Mouse (Mus musculus): ENCODE data around the gene Dock6. TPM values are rescaled to one million over a fixed set of nuclear protein-coding genes. Genes with fewer than 3 reads are reported as not detected.
"Not testable (repeated sequence)": the region's sequence is repeated elsewhere in the genome, so short reads cannot be mapped to it uniquely, and the experiment has no call there.

Gene Dock6
- polyA plus RNA-seq, 1 experiment = 42.3 TPM

- Histone ChIP-seq H3K4me3 (ENCODE audit: insufficient read depth, low read length) (no peak overlapping the region), H3K27ac (ENCODE audit: insufficient read depth, low read length) (no peak overlapping the region)
- TF ChIP-seq POLR2A (IDR thresholded peaks at IDR 0.05; ENCODE audit: extremely low read depth, insufficient read depth, low read length) (no peak), CTCF (IDR thresholded peaks at IDR 0.05; ENCODE audit: extremely low read depth, insufficient read depth, low read length) (no peak)
Measured at GRCm38 (mm10) chr9:21801591-21801990, 50.8 kb downstream of the Dock6 start.

DNA sequence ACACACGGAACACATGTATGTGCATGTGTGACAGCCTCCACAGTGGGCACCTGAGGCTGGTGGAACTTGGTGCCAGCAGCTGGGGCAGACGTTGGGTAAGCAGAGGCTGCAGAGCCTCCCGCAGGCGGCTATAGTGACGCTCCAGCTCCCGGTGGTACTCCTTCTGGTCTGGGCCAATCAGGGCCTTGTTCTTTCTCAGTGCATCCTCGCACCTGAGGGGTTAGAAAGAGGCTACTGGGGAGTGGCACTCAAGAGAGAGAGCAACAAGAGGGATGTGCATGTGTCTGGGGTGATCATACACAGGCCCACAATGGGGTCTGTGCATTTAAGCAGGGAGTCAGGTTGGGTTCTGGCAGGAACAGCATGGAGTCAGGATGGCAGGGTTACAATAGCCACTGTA lies 51.3 kb downstream of the Dock6 start:
- Histone ChIP-seq H3K4me3 (ENCODE audit: insufficient read depth, low read length) (no peak overlapping the region), H3K4me1 (ENCODE audit: control insufficient read depth, insufficient read depth, low read length) (peaks cover 3% of the 10 kb centered on the region), H3K27ac (ENCODE audit: insufficient read depth, low read length) (no peak overlapping the region)
- TF ChIP-seq POLR2A (IDR thresholded peaks at IDR 0.05; ENCODE audit: extremely low read depth, insufficient read depth, low read length) (no peak), CTCF (IDR thresholded peaks at IDR 0.05; ENCODE audit: extremely low read depth, insufficient read depth, low read length) (no peak)

More at GRCm38 (mm10) chr9:21801591-21801990, 50.8 kb downstream of the Dock6 start:
- peaks cover 5% of the 10 kb centered on the region for H3K4me1 ChIP-seq (ENCODE audit: control insufficient read depth, insufficient read depth, low read length)

DNA sequence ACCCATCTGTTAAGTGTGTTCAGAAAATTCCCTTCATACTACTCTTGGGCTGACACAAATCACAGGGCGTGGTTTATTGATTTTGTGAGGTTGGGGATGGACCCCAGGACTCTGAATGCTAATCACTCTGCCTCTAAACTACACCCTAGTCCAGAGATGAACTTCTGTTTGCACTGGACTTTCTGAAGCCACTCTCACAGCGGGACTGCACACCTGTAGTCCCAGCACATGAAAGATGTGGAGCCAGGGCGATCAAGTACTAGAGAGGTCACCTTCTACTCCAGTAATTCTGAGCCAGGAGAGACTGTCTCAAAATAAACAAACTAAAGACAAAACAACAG lies 53.5 kb downstream of the Dock6 start:
- Histone ChIP-seq H3K4me3 (ENCODE audit: insufficient read depth, low read length) (peak overlapping the region; percentile 68; the same call in 1 of the 2 replicates), H3K27ac (ENCODE audit: insufficient read depth, low read length) (no peak overlapping the region), H3K4me1 (ENCODE audit: control insufficient read depth, insufficient read depth, low read length) (no peaks in the 10 kb centered on the region)
- TF ChIP-seq CTCF (IDR thresholded peaks at IDR 0.05; ENCODE audit: extremely low read depth, insufficient read depth, low read length) (no peak), POLR2A (IDR thresholded peaks at IDR 0.05; ENCODE audit: extremely low read depth, insufficient read depth, low read length) (no peak)

GRCm38 (mm10) chr9:21798345-21799009 lies 54.0 kb downstream of the Dock6 start, which contains the start of gene Kank2:
Kank2 (minus strand) TSS chr9:21798744.
- peak within 1 kb of the TSS; percentile 92 for H3K27ac ChIP-seq (ENCODE audit: insufficient read depth, low read length)
- TF ChIP-seq POLR2A (IDR thresholded peaks at IDR 0.05; ENCODE audit: extremely low read depth, insufficient read depth, low read length) (no peak), CTCF (IDR thresholded peaks at IDR 0.05; ENCODE audit: extremely low read depth, insufficient read depth, low read length) (no peak)
- peak within 1 kb of the TSS; percentile 68 for H3K4me3 ChIP-seq (ENCODE audit: insufficient read depth, low read length)
- no peaks in the 10 kb centered on the region for H3K4me1 ChIP-seq (ENCODE audit: control insufficient read depth, insufficient read depth, low read length)

- H3K4me3 ChIP-seq (ENCODE audit: insufficient read depth, low read length) = peak overlapping the region; percentile 68
- TF ChIP-seq POLR2A (IDR thresholded peaks at IDR 0.05; ENCODE audit: extremely low read depth, insufficient read depth, low read length) (no peak), CTCF (IDR thresholded peaks at IDR 0.05; ENCODE audit: extremely low read depth, insufficient read depth, low read length) (no peak)
- no peaks in the 10 kb centered on the region for H3K4me1 ChIP-seq (ENCODE audit: control insufficient read depth, insufficient read depth, low read length)
- peak overlapping the region; percentile 43; the same call in 1 of the 2 replicates for H3K27ac ChIP-seq (ENCODE audit: insufficient read depth, low read length)
Measured at GRCm38 (mm10) chr9:21797921-21798344, 54.5 kb downstream of the Dock6 start.

GRCm38 (mm10) chr9:21796919-21797318 lies 55.5 kb downstream of the Dock6 start:
- Histone ChIP-seq H3K4me1 (ENCODE audit: control insufficient read depth, insufficient read depth, low read length) (no peaks in the 10 kb centered on the region), H3K27ac (ENCODE audit: insufficient read depth, low read length) (no peak overlapping the region), H3K4me3 (ENCODE audit: insufficient read depth, low read length) (no peak overlapping the region)
- TF ChIP-seq CTCF (IDR thresholded peaks at IDR 0.05; ENCODE audit: extremely low read depth, insufficient read depth, low read length) (no peak), POLR2A (IDR thresholded peaks at IDR 0.05; ENCODE audit: extremely low read depth, insufficient read depth, low read length) (no peak)

- peak overlapping the region; percentile 41; the same call in 1 of the 2 replicates for H3K27ac ChIP-seq (ENCODE audit: insufficient read depth, low read length)
- no peak for TF ChIP-seq CTCF (IDR thresholded peaks at IDR 0.05; ENCODE audit: extremely low read depth, insufficient read depth, low read length)
- TF ChIP-seq POLR2A (IDR thresholded peaks at IDR 0.05; ENCODE audit: extremely low read depth, insufficient read depth, low read length) = no peak
- no peak overlapping the region for H3K4me3 ChIP-seq (ENCODE audit: insufficient read depth, low read length)
- H3K4me1 ChIP-seq (ENCODE audit: control insufficient read depth, insufficient read depth, low read length) = no peaks in the 10 kb centered on the region
Measured at GRCm38 (mm10) chr9:21796259-21796658, 56.2 kb downstream of the Dock6 start.

DNA sequence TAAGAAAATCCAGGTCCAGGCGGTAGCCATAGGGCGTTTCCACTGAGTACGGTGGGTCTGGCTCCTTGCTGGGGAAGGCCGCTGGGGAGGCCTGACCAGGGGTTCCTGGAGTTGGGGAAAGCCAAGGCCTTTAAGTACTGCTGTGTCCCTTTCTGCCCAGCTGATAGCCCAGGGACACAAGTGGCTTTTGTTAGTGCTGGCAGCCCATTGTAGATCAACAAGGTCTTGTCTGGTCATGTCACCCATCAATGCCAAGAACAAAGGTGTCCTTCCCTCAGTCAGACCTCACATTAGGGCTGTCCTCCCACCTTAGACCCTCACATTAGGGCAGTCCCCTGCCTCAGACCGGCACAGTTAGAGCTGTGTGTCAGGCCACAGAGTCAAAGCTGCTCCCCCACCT lies 56.9 kb downstream of the Dock6 start:
- no peak overlapping the region for H3K4me3 ChIP-seq (ENCODE audit: insufficient read depth, low read length)
- no peak overlapping the region for H3K27ac ChIP-seq (ENCODE audit: insufficient read depth, low read length)
- no peaks in the 10 kb centered on the region for H3K4me1 ChIP-seq (ENCODE audit: control insufficient read depth, insufficient read depth, low read length)
- no peak for TF ChIP-seq POLR2A (IDR thresholded peaks at IDR 0.05; ENCODE audit: extremely low read depth, insufficient read depth, low read length)
- no peak for TF ChIP-seq CTCF (IDR thresholded peaks at IDR 0.05; ENCODE audit: extremely low read depth, insufficient read depth, low read length)

DNA sequence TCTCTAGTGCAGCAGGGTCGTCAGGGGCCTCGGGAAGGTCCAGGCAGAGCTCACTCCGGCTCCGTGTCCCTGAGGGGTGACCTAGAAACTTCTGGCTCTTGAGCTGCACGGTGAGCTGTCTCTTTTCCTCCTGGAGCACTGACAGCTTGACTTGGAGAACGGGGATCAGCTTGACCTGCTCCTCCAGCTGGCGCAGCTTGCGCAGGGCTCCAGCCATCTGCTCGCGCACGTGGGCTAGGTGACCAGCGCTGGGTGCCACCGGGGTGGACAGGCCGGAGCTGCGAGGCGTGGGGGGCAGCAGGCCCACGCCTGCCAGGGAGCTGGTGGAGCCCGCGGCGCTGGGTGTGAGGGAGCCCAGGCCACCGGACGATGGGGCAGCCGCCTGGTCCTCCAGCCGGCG lies 57.5 kb downstream of the Dock6 start:
- TF ChIP-seq CTCF (IDR thresholded peaks at IDR 0.05; ENCODE audit: extremely low read depth, insufficient read depth, low read length) (no peak), POLR2A (IDR thresholded peaks at IDR 0.05; ENCODE audit: extremely low read depth, insufficient read depth, low read length) (no peak)
- no peak overlapping the region for H3K27ac ChIP-seq (ENCODE audit: insufficient read depth, low read length)
- H3K4me3 ChIP-seq (ENCODE audit: insufficient read depth, low read length) = no peak overlapping the region

DNA sequence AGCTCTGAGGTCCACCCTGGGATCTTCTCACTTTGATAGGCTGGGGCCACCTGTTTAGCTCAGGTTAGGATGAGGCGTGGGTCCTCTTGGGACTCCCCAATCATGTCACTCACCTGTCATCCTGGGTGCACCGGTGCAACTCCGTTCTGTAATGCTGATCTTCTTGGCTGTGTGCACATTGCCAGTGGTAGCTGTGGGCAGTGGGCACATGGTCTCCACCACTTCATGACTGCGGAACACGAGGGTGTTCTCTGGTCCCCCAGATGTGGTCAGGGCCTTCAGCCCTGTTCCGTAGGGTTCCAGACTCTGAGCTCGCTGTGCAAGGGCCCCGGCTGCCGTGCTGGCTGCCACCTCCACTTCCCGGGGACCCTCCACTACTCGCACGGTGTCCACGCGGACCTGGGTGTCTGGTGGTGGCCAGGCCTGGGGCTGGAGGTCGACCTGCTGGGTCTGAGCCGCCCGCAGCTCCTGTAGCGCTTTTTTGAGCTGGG lies 58.0 kb downstream of the Dock6 start:
- no peaks in the 10 kb centered on the region for H3K4me1 ChIP-seq (ENCODE audit: control insufficient read depth, insufficient read depth, low read length)
- TF ChIP-seq POLR2A (IDR thresholded peaks at IDR 0.05; ENCODE audit: extremely low read depth, insufficient read depth, low read length) = no peak
- no peak for TF ChIP-seq CTCF (IDR thresholded peaks at IDR 0.05; ENCODE audit: extremely low read depth, insufficient read depth, low read length)
- no peak overlapping the region for H3K27ac ChIP-seq (ENCODE audit: insufficient read depth, low read length)
- no peak overlapping the region for H3K4me3 ChIP-seq (ENCODE audit: insufficient read depth, low read length)

More for the DNA sequence above, 57.5 kb downstream of the Dock6 start:
- no peaks in the 10 kb centered on the region for H3K4me1 ChIP-seq (ENCODE audit: control insufficient read depth, insufficient read depth, low read length)

DNA sequence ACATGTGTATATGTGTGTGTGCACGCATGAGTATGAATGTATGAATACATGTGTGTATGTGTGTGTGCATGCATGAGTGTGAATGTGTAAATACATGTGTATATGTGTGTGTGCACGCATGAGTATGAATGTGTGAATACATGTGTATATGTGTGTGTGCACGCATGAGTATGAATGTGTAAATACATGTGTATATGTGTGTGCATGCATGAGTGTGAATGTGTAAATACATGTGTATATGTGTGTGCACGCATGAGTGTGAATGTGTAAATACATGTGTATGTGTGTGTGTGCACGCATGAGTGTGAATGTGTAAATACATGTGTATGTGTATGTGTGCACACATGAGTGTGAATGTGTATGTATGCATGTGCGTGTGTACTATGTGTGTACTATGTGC lies 58.9 kb downstream of the Dock6 start:
- not testable (repeated sequence) for H3K4me3 ChIP-seq (ENCODE audit: insufficient read depth, low read length); H3K27ac ChIP-seq (ENCODE audit: insufficient read depth, low read length); H3K4me1 ChIP-seq (ENCODE audit: control insufficient read depth, insufficient read depth, low read length)
